Mouse (Mus musculus) embryonic fibroblast, embryonic 13.5 days (primary cell): ENCODE measurements at regions not wholly inside any gene's neighbourhood (a gene's known extent, or its start where the extent isn't known, plus 50 kb on each side); places are given as distances from the start of the nearest gene placed in this dataset.

Source experiments
- CTCF ChIP-seq: IDR thresholded peaks from 2 replicates; pipeline ENCODE4 v1.5.1; 2011; ENCODE audit warnings: mild to moderate bottlenecking, control low read depth, low read length, moderate library complexity, borderline replicate concordance; ENCODE audit not compliant: insufficient read depth
- POLR2A ChIP-seq: IDR thresholded peaks from 2 replicates; pipeline ENCODE4 v1.6.1; 2011; ENCODE audit warnings: low read depth, mild to moderate bottlenecking, control low read depth, low read length, moderate library complexity

DNA sequence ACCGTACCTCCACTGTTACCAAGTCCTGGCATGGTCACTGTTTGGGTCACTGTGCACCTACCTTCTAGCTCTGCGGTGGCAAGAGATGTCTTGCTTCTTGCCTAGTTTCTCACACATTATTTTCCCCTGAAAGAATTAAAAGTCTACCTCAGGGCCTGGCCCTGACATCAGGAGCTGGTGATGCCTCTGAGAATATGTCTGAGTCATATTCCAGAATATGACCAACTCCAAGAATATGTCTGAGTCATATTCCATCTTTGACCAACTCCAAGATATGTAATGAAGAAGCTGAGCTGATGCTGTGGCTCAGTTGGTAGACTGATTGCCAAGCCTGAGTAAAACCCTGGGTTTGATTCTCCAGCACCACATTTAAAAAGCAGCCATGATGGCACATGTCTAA is 1169.4 kb downstream of the 4930447A16Rik start:
- TF ChIP-seq CTCF (no peak), POLR2A (no peak)
